Mouse (Mus musculus): ENCODE data around the gene C1ra.
A peak's percentile ranks its signal among the peaks of the same experiment; 100 is the strongest.
"Not testable (repeated sequence)": the region's sequence is repeated elsewhere in the genome, so short reads cannot be mapped to it uniquely, and the experiment has no call there.

Gene C1ra

DNA sequence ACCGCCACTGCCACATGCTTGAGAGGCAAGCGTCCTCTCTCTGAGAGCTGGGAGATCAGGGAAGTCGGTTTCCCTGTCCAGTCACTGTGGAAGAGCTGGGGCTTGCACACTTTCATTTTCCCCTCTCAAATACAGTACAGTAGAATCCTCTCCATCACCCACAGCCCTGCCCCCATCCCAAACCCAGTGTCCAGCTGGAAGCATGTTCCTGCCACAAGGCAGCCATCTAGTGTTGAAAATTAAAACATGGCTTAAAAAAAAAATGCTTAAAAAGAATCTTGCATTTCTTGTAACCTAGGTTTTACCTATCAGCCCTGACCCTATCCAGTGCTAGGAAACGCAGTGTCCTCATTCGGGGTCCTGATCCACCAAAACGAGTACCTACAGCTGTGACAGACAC, 32.3 kb downstream of the C1ra start:
- DNase-seq (ENCODE audit: low read depth): no peak

DNA sequence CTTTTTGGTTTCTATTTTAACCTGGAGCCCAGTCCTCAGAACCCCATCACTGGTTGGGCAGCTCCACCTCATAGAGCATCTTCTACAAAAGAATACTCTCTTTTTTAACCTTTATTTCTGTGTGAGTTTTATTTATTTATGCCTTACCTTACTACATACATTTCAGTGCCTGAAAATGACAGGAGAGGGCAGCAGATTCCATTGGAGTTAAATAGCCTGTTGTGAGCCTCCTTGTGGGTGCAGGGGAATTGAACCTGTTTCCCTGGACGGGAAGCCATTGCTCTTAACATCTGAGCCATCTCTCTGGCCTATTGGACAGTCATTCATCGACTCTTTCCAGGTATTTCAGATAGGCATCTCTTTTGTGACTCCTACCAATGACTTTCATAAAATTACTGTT, 33.2 kb downstream of the C1ra start:
- DNase-seq (ENCODE audit: low read depth): no peak

DNA sequence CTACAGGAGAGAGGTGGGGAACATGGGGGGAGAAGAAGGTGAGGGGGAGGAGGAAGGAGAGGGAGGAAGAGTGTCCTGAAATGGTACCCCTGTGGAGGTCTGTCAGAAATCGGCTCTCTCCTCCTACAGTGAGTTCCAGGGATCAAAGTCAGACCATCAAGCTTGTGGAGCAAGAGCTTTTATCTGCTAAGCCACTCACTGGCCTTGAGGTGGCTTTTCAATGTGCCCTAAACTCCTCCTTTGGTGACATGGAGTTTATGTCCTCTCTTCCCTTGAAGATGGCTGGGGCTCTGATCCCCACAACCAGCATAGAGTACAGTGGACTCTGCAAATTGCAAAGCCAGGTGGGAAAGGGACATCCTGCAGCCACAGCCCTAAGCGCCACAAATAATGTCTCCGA, 35.8 kb downstream of the C1ra start:
- not testable (repeated sequence) for DNase-seq (ENCODE audit: low read depth)

DNA sequence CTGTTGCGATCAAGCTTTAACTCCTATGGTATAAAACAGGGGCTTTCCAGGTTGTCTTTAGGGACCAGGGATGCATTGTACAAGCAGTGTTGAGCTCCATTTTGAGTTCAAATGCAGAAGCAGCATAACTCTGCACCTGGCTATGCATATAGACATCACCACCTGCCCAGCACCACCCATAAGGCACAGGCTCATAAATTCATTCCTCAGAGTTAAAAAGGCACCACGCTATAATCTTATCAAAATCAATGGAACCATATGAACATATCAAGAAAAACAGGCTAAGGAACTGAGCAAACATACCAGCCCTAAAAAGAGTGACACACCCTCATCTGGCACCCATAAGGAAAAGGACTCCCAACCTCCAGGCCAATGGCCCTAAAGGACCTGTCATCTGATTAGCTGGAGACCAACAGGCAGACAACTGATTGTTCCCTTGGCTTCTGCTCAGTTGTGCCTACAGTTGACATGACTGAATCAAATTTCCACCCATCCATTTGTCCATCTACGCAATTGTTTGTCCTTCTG, 36.9 kb downstream of the C1ra start:
- no peak for DNase-seq (ENCODE audit: low read depth)

DNA sequence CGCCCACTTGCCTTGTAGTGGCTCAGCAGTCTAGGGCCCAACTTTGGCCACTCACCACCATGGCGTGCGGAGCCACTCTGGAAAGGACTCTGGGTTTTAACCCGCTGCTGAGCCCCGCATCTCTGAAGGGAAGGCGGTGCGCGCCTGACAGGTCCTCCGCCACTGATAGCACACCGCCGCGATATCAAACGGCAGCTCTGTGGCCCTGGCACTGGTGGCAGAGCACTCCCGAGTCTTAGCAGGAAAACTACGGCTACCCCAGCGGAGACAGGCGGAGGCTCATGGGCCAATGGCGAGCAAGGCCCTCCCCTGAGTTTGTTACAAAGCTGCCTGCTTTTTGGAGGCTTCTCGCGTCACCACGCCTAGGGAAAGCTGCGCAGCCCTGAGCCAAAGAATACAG, 40.6 kb downstream of the C1ra start:
- no peak for DNase-seq (ENCODE audit: low read depth)

DNA sequence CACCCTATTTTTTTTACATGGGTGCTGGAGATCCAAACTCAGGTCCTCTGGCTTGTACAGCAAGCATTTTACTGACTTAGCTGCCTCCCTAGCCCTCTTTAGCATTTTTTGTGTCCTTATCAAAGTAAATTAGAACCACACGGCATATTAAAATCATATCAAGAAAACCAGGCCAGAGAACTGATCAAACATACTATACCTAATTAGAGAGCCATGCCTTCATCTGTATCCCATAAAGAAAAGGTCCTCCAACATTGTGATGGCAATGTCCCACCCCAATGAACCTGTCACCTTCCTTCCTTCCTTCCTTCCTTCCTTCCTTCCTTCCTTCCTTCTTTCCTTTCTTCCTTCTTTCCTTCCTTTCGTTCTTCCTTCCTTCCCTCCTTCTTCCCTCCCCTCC, 43.8 kb downstream of the C1ra start:
- not testable (repeated sequence) for DNase-seq (ENCODE audit: low read depth)

DNA sequence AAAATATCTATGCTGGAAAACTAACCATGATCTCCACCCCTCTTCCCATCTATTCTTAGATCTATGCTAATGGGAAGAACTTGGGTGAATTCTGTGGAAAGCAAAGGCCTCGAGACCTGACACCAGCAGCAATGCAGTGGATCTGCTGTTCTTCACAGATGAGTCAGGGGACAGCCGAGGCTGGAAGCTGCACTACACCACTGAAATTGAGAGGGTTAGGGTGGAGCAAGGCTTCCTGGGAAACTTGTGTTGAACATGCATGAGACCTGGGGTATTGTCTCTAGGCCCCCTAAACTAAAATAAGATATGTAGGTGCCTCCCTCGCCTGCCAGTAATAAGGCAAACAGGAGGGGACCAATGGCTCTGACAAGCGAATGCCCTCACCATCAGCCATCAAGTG, 49.0 kb downstream of the C1ra start:
- DNase-seq (ENCODE audit: low read depth): not testable (repeated sequence)

DNA sequence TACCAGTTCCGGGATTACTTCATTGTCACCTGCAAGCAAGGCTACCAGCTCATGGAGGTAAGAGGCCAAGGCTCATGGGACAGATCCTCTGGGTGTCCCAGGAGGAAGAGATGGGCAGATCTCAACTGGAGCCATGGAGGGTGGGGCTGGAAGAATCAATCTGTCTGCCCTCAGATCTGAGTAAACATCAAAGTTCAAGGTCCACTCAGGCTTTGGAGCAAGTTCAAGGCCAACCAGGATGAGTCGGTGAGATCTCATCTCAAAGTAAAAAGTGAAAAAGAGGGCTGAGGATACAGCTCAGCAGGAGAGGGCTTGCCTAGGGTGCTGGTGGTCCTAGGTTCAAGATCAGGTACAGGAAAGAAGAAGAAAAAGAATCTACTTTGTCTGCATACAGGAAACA, 49.4 kb downstream of the C1ra start:
- DNase-seq (ENCODE audit: low read depth): not testable (repeated sequence)

DNA sequence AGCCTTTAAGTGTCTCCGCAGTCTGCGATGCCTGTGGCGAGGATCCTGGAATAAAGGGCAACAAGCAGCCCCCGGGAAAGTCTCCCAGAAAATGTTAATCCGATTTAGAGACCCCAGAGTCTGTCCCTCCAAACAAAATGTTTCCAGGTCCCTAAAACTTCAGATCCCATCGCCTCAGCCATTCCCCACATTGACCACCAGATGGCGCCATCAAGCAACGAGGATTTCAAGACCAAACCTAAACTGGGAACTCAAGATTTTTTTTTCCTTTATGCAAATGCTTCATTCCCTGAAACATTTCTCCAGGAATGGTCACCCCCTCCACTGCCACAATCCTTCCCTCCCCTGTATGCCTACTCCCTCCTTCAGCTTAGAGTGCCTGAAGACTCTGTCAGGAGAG, 57.8 kb downstream of the C1ra start, which contains the start of gene C1rb:
Gene C1rb, plus strand, starts transcription at position 269 of the 400 bp plus-strand sequence.
- peak; percentile 78 for DNase-seq (ENCODE audit: low read depth)
